Mouse (Mus musculus) hindbrain, embryonic 11.5 days (tissue): Measurements from ENCODE around the gene Acox3. TPM values are rescaled to one million over a fixed set of nuclear protein-coding genes. Genes with fewer than 3 reads are reported as not detected.

Experiments used
- ATAC-seq: fragments of 200-750 bp; cut with Nextera tagmentation; 2 replicates; pipeline ENCODE4 v1.8.0; 2017; ENCODE audit warnings: mild to moderate bottlenecking, moderate TSS enrichment, moderate library complexity; ENCODE audit not compliant: low FRiP score
- DNase-seq: peaks from one replicate; pipeline ENCODE4 v3.0.0-alpha.2; 2015; ENCODE audit warnings: low spot score
- H3K27ac ChIP-seq: fragments of 300-500 bp; sonication (generic); 2 replicates; pipeline ENCODE4 v1.5.1; 2014; ENCODE audit warnings: mild to moderate bottlenecking, low read depth, low read length
- H3K27me3 ChIP-seq: fragments of 300-500 bp; sonication (generic); 2 replicates; pipeline ENCODE4 v1.6.1; 2014; ENCODE audit warnings: mild to moderate bottlenecking, low read length, moderate library complexity, mixed read lengths; ENCODE audit not compliant: control insufficient read depth, insufficient read depth
- H3K36me3 ChIP-seq: fragments of 300-500 bp; sonication (generic); 2 replicates; pipeline ENCODE4 v1.6.1; 2014; ENCODE audit warnings: mild to moderate bottlenecking, low read length, moderate library complexity, mixed read lengths; ENCODE audit not compliant: control insufficient read depth, insufficient read depth
- H3K4me1 ChIP-seq: fragments of 300-500 bp; sonication (generic); replicated peaks from 2 replicates; pipeline ENCODE4 v1.6.1; 2014; ENCODE audit warnings: low read length, mixed read lengths; ENCODE audit not compliant: control insufficient read depth, insufficient read depth
- H3K4me2 ChIP-seq: fragments of 300-500 bp; sonication (generic); replicated peaks from 2 replicates; pipeline ENCODE4 v1.6.1; 2014; ENCODE audit warnings: mild to moderate bottlenecking, low read depth, low read length
- H3K4me3 ChIP-seq: fragments of 300-500 bp; sonication (generic); 2 replicates; pipeline ENCODE4 v1.5.1; 2014; ENCODE audit warnings: low read depth, low read length
- H3K9ac ChIP-seq: fragments of 300-500 bp; sonication (generic); 2 replicates; pipeline ENCODE4 v1.6.1; 2014; ENCODE audit warnings: low read depth, low read length
- H3K9me3 ChIP-seq: fragments of 300-500 bp; sonication (generic); 2 replicates; pipeline ENCODE4 v1.6.1; 2016; ENCODE audit warnings: low read length; ENCODE audit not compliant: control insufficient read depth
- WGBS: fragments of 180-500 bp; shearing (Covaris S2); extraction: QIAGEN DNeasy Blood & Tissue Kit; methylation state at CpG from one replicate; pipeline ENCODE4 v1.1.7; 2014; 5-methylcytosine and 5-hydroxymethylcytosine counted together
- polyA plus RNA-seq: library from polyadenylated mRNA; unstranded; fragments of >200 nt; fragmentation: Nextera tagmentation; extraction: Ambion mirVana; gene quantifications from 2 replicates; pipeline ENCODE4 v1.2.1, GENCODE M21; 2014

Gene Acox3
- polyA plus RNA-seq, 1 experiment from 2014 or later, result 14.7 TPM

DNA sequence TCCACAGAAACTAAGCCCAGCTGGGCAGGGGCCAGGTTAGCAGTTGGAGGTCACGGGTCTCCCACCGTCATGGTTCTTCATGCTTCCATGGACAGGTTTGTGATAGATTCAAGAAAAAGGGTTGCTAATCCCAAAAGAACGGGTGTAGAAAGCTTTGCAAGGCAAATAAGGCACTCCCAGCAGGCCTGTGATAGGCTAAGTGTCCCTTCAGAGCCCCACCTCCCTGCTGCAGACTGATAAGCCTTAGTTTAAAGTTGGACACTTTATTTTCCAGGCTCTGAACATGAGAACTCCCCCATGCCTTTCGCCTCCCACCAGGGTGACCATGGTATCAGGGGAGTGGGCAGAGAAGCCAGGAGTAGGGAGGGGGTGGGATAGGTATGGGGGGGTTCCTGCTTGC is 61.2 kb downstream of the Acox3 start:
- whole genome bisulfite sequencing, result 68% methylated on average over 4 of the region's 4 CpGs
- Histone ChIP-seq H3K36me3 (no peaks in the 10 kb centered on the region), H3K4me3 (no peak overlapping the region), H3K27ac (no peak overlapping the region), H3K4me1 (no peaks in the 10 kb centered on the region), H3K9ac (no peak overlapping the region), H3K4me2 (no peak overlapping the region), H3K27me3 (no peaks in the 10 kb centered on the region), H3K9me3 (no peaks in the 10 kb centered on the region)
- ATAC-seq (no peak), DNase-seq (no peak)

DNA sequence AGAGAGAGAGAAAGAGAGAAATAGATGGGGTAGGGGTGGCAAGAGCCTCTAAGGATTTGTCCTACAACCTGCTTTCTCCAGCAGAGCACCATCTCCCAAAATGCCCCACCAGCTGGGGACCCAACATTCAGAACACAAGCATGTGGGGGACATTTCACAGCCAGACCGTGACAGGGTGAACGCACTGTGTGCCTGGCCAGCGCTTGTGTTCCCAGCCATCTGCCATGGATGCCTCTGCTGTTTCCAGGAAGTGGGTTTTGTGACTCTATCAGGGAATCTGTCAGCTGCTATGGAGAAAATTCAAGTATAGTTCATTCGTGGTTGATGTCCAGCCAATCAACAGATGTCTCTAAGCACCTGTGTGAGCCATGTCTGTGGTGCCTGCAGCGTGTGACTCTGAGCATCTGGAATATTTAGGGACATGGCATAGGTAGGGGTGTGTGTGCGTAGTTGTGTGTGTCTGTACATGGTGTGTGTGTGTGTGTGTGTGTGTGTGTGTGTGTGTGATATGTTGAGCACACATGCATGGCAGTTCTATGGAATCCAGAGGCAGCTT is 63.2 kb downstream of the Acox3 start:
- Histone ChIP-seq H3K36me3 (no peaks in the 10 kb centered on the region), H3K9me3 (no peaks in the 10 kb centered on the region), H3K4me3 (no peak overlapping the region), H3K27ac (no peak overlapping the region), H3K4me2 (no peak overlapping the region), H3K27me3 (no peaks in the 10 kb centered on the region), H3K9ac (no peak overlapping the region), H3K4me1 (no peaks in the 10 kb centered on the region)
- WGBS, result 89% methylated on average over 6 of the region's 6 CpGs
- no peak for DNase-seq
- ATAC-seq, result no peak

DNA sequence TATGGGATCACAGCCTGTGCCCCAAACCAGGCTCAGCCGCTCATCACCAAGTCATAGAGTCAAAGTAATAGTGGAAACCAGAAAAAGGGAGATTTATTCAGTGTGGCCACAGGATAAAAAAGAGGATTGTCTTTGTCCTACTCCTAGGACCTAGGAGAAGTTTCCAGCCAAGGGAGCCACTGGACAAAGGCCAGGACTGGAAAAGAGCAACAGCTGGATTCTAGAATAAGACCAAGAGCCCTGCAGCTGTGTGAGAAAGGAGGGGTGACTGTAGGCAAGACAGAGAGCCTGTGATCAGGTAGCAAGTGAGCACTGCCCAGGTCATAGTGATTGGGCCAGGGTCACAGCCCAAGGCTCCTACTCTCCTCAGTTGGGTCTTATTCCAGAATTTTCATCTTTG is 64.1 kb downstream of the Acox3 start:
- H3K4me1 ChIP-seq, result no peaks in the 10 kb centered on the region
- no peak overlapping the region for H3K4me2 ChIP-seq
- H3K27me3 ChIP-seq, result no peaks in the 10 kb centered on the region
- H3K4me3 ChIP-seq, result no peak overlapping the region
- no peak for ATAC-seq
- no peak overlapping the region for H3K27ac ChIP-seq
- H3K9me3 ChIP-seq, result no peaks in the 10 kb centered on the region
- no peak overlapping the region for H3K9ac ChIP-seq
- 91% methylated on average over 1 of the region's 1 CpGs for WGBS
- no peaks in the 10 kb centered on the region for H3K36me3 ChIP-seq
- no peak for DNase-seq

DNA sequence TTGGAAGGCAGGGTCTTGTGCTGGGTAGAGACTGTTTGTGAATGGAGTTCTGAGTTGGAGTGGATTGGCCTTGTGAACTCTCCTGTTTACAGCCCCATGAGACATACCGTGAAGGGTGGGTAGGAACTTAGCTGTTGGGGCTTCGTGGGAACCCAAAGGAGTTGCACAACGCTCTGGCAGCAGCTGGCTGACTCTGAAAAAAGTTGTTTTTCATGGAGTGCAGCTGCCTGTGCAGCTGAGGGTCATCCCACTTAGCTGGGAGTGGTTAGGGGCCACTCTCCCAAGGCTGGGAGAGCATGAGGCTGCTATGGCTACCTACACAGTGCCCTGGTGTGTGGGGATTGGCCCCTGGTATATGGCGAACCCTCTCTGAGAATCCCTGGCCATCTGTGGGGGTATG is 64.7 kb downstream of the Acox3 start:
- no peak overlapping the region for H3K9ac ChIP-seq
- ATAC-seq (no peak), DNase-seq (no peak)
- no peaks in the 10 kb centered on the region for H3K4me1 ChIP-seq
- H3K27ac ChIP-seq, result no peak overlapping the region
- H3K9me3 ChIP-seq, result no peaks in the 10 kb centered on the region
- no peaks in the 10 kb centered on the region for H3K27me3 ChIP-seq
- H3K4me3 ChIP-seq, result no peak overlapping the region
- H3K36me3 ChIP-seq, result no peaks in the 10 kb centered on the region
- WGBS, result 78% methylated on average over 4 of the region's 4 CpGs
- no peak overlapping the region for H3K4me2 ChIP-seq

DNA sequence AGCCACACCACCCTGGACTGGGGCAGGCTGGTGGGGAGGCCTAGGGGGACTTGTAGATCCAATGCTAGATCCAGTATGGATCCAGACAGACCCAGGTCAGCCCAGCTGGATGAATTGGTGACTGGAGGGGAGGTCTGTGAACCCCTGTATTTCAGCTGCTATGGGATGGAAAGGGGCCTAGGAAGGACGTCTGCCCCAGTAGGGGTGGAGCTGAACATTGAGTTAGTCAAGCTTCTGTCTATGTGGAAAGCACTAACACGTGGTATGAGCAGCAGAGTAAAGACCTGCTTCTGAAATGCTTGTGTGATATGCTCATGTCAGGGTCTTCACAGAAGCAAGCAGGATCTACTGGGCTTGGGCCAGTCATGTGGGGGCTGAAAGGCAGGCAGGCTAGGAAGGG is 65.4 kb downstream of the Acox3 start:
- WGBS, result 72% methylated on average over 2 of the region's 2 CpGs
- Histone ChIP-seq H3K27me3 (no peaks in the 10 kb centered on the region), H3K9ac (no peak overlapping the region), H3K36me3 (no peaks in the 10 kb centered on the region), H3K27ac (no peak overlapping the region), H3K4me2 (no peak overlapping the region), H3K9me3 (no peaks in the 10 kb centered on the region), H3K4me1 (no peaks in the 10 kb centered on the region), H3K4me3 (no peak overlapping the region)
- no peak for ATAC-seq
- no peak for DNase-seq

DNA sequence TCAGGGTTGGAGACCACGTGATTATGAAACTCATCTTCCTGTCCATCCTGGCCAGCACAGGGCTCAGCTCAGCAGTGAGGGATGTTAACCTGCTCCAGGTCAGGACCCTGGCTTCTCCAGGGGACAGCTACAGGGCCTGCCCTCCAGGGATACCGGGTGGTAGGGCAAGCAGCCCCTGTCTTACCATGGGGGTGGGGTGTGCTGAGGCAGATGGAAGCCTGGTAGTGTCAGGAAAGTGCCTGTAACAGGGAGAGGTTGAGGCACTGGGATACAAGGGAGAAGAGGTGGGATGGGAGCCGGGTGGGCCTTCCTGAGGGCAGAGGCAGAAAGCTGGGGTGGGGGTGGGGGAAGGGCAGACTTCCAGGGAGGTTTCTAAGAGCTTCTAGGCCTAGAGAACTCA is 69.5 kb downstream of the Acox3 start:
- 81% methylated on average over 3 of the region's 3 CpGs for WGBS
- DNase-seq (no peak), ATAC-seq (no peak)
- Histone ChIP-seq H3K4me1 (no peaks in the 10 kb centered on the region), H3K4me3 (no peak overlapping the region), H3K4me2 (no peak overlapping the region), H3K9ac (no peak overlapping the region), H3K36me3 (no peaks in the 10 kb centered on the region), H3K9me3 (no peaks in the 10 kb centered on the region), H3K27me3 (no peaks in the 10 kb centered on the region), H3K27ac (no peak overlapping the region)

DNA sequence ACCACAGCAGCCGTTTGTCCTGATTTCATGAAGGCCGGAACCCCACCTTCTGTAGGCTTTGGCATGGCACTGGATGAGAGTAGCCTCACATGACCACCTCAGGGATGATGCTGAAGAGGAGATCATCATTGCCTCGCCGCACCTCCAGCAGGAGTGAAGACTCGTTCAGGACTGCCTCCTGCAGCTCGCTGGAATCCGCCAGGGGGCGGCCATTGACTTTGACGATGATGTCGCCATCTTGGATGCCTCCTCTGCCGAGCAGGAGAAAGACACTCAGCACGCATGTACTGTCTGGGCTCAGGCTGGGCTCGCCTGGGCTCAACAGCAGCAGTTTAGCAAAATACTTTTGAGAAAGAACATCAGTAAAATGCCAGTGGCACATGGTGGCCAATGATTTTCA is 70.0 kb downstream of the Acox3 start:
- Histone ChIP-seq H3K27me3 (no peaks in the 10 kb centered on the region), H3K9me3 (no peaks in the 10 kb centered on the region), H3K27ac (no peak overlapping the region), H3K4me2 (no peak overlapping the region), H3K9ac (no peak overlapping the region), H3K4me3 (no peak overlapping the region), H3K36me3 (no peaks in the 10 kb centered on the region), H3K4me1 (no peaks in the 10 kb centered on the region)
- DNase-seq (no peak), ATAC-seq (no peak)
- 84% methylated on average over 13 of the region's 13 CpGs for WGBS

DNA sequence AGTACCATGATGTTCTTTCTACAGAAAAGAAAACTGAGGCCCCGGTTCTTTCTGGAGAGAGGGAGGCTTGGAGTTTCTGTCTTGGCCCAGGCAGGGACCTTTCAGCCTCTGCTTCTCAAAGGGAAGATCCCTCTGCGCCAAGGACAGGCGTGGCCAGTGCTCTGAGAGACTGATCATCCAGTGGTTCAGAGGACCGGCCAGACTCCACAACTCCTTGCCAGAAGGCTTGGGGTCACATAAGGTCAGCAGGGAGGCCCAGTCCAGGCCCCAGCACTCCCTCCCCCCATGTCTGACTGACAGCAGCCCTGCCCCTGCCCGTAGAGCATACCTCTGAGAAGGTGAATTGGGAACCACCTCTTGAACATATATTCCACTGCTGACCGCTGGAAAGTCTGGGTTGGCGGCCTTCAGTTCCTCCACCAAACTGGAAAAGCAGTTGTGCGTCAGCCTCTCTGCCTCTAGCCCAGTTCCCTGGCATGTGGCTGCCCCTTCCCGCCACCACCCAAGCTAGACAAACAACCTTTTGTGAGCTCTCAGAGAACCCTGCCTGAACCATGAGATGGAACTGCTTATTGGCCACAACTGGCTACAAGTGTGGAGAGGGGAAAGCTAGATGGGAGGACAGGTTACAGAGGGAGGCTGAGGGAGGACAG is 71.0 kb downstream of the Acox3 start:
- no peaks in the 10 kb centered on the region for H3K27me3 ChIP-seq
- H3K27ac ChIP-seq, result no peak overlapping the region
- no peak overlapping the region for H3K4me2 ChIP-seq
- DNase-seq (no peak), ATAC-seq (no peak)
- no peak overlapping the region for H3K4me3 ChIP-seq
- H3K9ac ChIP-seq, result no peak overlapping the region
- WGBS, result 73% methylated on average over 9 of the region's 9 CpGs
- H3K9me3 ChIP-seq, result no peaks in the 10 kb centered on the region
- no peaks in the 10 kb centered on the region for H3K36me3 ChIP-seq
- H3K4me1 ChIP-seq, result no peaks in the 10 kb centered on the region

DNA sequence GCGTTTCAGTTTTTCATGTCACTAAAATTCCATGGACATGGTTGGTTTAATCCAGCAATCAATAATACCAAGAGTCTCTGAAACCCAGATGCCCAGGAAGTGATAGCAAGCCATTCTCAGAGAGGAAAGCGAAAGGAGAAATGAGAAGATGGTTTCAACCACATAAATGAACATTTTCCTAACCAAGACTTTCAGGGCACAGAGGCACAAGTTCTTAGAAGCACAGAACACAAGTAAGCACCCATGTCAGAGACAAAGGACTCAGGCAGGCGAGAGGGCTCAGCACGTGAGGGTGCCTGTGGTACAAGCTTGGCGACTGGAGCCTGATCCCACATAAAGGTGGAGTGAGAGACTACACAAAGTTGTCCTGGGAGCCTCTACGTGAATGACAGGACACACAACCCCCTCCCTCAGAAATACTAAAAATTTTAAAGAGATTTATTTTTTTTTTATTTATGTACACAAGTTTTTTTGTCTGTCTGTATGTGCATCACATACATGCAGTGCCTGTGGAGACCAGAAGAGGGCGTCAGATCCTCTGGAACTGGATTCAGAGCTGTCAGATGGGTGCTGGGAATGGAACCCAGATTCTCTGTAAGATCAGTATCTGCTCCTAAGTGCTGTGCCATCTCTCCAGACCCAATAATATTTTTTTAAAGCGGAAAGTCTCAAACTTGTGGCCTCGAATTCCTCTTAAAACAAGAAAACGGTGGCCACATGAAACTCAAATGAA is 73.1 kb downstream of the Acox3 start:
- Histone ChIP-seq H3K27me3 (no peaks in the 10 kb centered on the region), H3K9me3 (no peaks in the 10 kb centered on the region), H3K4me2 (no peak overlapping the region), H3K4me1 (no peaks in the 10 kb centered on the region), H3K4me3 (no peak overlapping the region), H3K9ac (no peak overlapping the region), H3K27ac (no peak overlapping the region), H3K36me3 (no peaks in the 10 kb centered on the region)
- no peak for DNase-seq
- WGBS, result 87% methylated on average over 10 of the region's 10 CpGs
- ATAC-seq, result no peak
